Mouse (Mus musculus) midbrain, embryonic 14.5 days (tissue): ENCODE measurements around the gene Kdelr1. TPM values are rescaled to one million over a fixed set of nuclear protein-coding genes. Genes with fewer than 3 reads are reported as not detected.
"Not testable (repeated sequence)": the region's sequence is repeated elsewhere in the genome, so short reads cannot be mapped to it uniquely, and the experiment has no call there.

Experiments used
- ATAC-seq: fragments of 200-750 bp; cut with Nextera tagmentation; 2 replicates; pipeline ENCODE4 v1.8.0; 2017; ENCODE audit warnings: moderate number of reproducible peaks, moderate library complexity; ENCODE audit not compliant: low FRiP score, low TSS enrichment
- DNase-seq: peaks from one replicate; pipeline ENCODE4 v3.0.0-alpha.2; 2015
- H3K27ac ChIP-seq: fragments of 300-500 bp; sonication (generic); replicated peaks from 2 replicates; pipeline ENCODE4 v1.5.1; 2014; ENCODE audit warnings: mild to moderate bottlenecking, low read depth, low read length, moderate library complexity
- H3K27me3 ChIP-seq: fragments of 300-500 bp; sonication (generic); 2 replicates; pipeline ENCODE4 v1.6.1; 2014; ENCODE audit warnings: low read length, control low read depth, mixed read lengths; ENCODE audit not compliant: control insufficient read depth, insufficient read depth
- H3K36me3 ChIP-seq: fragments of 300-500 bp; sonication (generic); 2 replicates; pipeline ENCODE4 v1.6.1; 2014; ENCODE audit warnings: low read length, control low read depth; ENCODE audit not compliant: control insufficient read depth, insufficient read depth
- H3K4me1 ChIP-seq: fragments of 300-500 bp; sonication (generic); 2 replicates; pipeline ENCODE4 v1.6.1; 2014; ENCODE audit warnings: mild to moderate bottlenecking, antibody characterized with exemption, low read length, control low read depth; ENCODE audit not compliant: control insufficient read depth, insufficient read depth
- H3K4me2 ChIP-seq: fragments of 300-500 bp; sonication (generic); 2 replicates; pipeline ENCODE4 v1.6.1; 2014; ENCODE audit warnings: mild to moderate bottlenecking, low read length, moderate library complexity
- H3K4me3 ChIP-seq: fragments of 300-500 bp; sonication (generic); replicated peaks from 2 replicates; pipeline ENCODE4 v1.5.1; 2014; ENCODE audit warnings: low read depth, low read length
- H3K9ac ChIP-seq: fragments of 300-500 bp; sonication (generic); replicated peaks from 2 replicates; pipeline ENCODE4 v1.6.1; 2014; ENCODE audit warnings: mild to moderate bottlenecking, low read length, moderate library complexity
- H3K9me3 ChIP-seq: fragments of 300-500 bp; sonication (generic); 2 replicates; pipeline ENCODE4 v1.6.1; 2016; ENCODE audit warnings: low read length, control low read depth, mixed read lengths; ENCODE audit not compliant: control insufficient read depth
- WGBS: fragments of 180-500 bp; shearing (Covaris S2); extraction: QIAGEN DNeasy Blood & Tissue Kit; methylation state at CpG from one replicate; pipeline ENCODE4 v1.1.7; 2014; 5-methylcytosine and 5-hydroxymethylcytosine counted together
- polyA plus RNA-seq: library from polyadenylated mRNA; unstranded; fragments of >200 nt; fragmentation: Nextera tagmentation; extraction: Ambion mirVana; gene quantifications from 2 replicates; pipeline ENCODE4 v1.2.1, GENCODE M21; 2014

The Kdelr1 gene
- polyA plus RNA-seq, 1 experiment from 2014 or later, result 99.1 TPM

- WGBS, result 50% methylated on average over 4 of the region's 4 CpGs
- H3K27me3 ChIP-seq, H3K4me1 ChIP-seq, H3K36me3 ChIP-seq, H3K9me3 ChIP-seq, H3K27ac ChIP-seq, ATAC-seq: not testable (repeated sequence)
- H3K4me3 ChIP-seq, result peak overlapping the region; percentile 49
- peak overlapping the region; percentile 65; the same call in 1 of the 2 replicates for H3K9ac ChIP-seq
- H3K4me2 ChIP-seq, result peak overlapping the region; percentile 81
- DNase-seq, result peak; percentile 53
Measured at GRCm38 (mm10) chr7:45898125-45898524, 25.6 kb downstream of the Kdelr1 start.

DNA sequence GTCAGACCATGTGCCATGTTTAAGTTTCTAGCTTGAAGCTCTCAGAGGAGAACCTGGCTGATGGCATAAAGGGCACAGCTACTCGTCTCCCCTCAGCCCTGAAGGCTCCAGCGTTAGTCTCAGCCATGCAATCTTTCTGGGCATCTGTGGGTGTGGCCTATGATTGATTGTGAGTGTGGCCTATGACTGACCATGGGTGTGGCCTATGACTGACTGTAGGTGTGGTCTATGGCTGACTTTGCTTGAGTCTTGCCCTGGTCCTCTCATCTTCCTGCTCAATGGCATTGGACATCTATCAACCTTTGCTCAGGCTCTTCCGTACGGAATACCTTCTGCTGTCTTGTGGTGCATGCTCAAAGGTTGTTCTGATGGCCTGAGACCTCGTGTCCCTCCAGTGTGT is 29.0 kb downstream of the Kdelr1 start:
- Histone ChIP-seq H3K4me3 (no peak overlapping the region), H3K27ac (no peak overlapping the region), H3K36me3 (no peaks in the 10 kb centered on the region), H3K9ac (no peak overlapping the region), H3K4me2 (no peak overlapping the region), H3K4me1 (peaks cover 8% of the 10 kb centered on the region), H3K9me3 (no peaks in the 10 kb centered on the region), H3K27me3 (no peaks in the 10 kb centered on the region)
- ATAC-seq (no peak), DNase-seq (no peak)
- WGBS, result 64% methylated on average over 5 of the region's 5 CpGs

- 84% methylated on average over 12 of the region's 12 CpGs for WGBS
- Histone ChIP-seq H3K4me2 (no peak overlapping the region), H3K27ac (0 out of 2 replicates have a peak overlapping the region, but pooled peaks have one; percentile 13), H3K36me3 (no peaks in the 10 kb centered on the region), H3K4me1 (peaks cover 4% of the 10 kb centered on the region), H3K4me3 (no peak overlapping the region), H3K9me3 (no peaks in the 10 kb centered on the region), H3K27me3 (no peaks in the 10 kb centered on the region), H3K9ac (no peak overlapping the region)
- DNase-seq (no peak), ATAC-seq (no peak)
Measured at GRCm38 (mm10) chr7:45902481-45903002, 30.0 kb downstream of the Kdelr1 start.

GRCm38 (mm10) chr7:45906622-45907021 is 34.0 kb downstream of the Kdelr1 start:
- Histone ChIP-seq H3K4me3 (no peak overlapping the region), H3K36me3 (peaks cover 10% of the 10 kb centered on the region; the same call in 1 of the 2 replicates), H3K27ac (no peak overlapping the region), H3K9me3 (no peaks in the 10 kb centered on the region), H3K9ac (no peak overlapping the region), H3K4me1 (no peaks in the 10 kb centered on the region), H3K27me3 (no peaks in the 10 kb centered on the region), H3K4me2 (no peak overlapping the region)
- DNase-seq (no peak), ATAC-seq (no peak)
- WGBS, result 92% methylated on average over 9 of the region's 9 CpGs

- Histone ChIP-seq H3K4me1 (no peaks in the 10 kb centered on the region), H3K9me3 (no peaks in the 10 kb centered on the region), H3K27ac (no peak overlapping the region), H3K4me2 (no peak overlapping the region), H3K36me3 (peaks cover 10% of the 10 kb centered on the region), H3K4me3 (no peak overlapping the region), H3K27me3 (no peaks in the 10 kb centered on the region), H3K9ac (no peak overlapping the region)
- ATAC-seq (no peak), DNase-seq (no peak)
Measured at GRCm38 (mm10) chr7:45908384-45908783, 35.8 kb downstream of the Kdelr1 start.

DNA sequence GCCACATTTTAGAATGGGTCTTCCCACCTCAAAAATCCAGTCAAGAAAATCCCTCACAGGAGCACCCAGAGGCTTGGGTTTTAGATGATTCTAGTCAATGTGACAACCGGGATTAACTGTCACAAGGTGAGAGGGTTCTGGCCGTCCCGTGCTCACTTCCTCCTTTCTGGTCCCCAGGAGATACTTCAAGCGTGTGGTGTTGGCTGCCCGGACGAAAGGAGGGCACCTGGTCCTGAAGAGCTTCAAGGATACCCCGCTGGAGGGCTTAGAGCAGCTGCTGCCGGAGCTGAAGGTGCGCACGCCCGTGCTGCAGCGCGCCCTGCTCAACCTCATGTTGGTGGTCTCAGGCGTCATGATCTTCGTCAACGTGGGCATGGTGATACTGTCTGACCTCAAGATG is 36.6 kb downstream of the Kdelr1 start:
- H3K27me3 ChIP-seq, result no peaks in the 10 kb centered on the region
- WGBS, result 91% methylated on average over 16 of the region's 16 CpGs
- no peak overlapping the region for H3K27ac ChIP-seq
- H3K4me1 ChIP-seq, result no peaks in the 10 kb centered on the region
- DNase-seq, result no peak
- no peak for ATAC-seq
- no peak overlapping the region for H3K9ac ChIP-seq
- H3K4me3 ChIP-seq, result no peak overlapping the region
- no peaks in the 10 kb centered on the region for H3K9me3 ChIP-seq
- no peak overlapping the region for H3K4me2 ChIP-seq
- H3K36me3 ChIP-seq, result peaks cover 10% of the 10 kb centered on the region

DNA sequence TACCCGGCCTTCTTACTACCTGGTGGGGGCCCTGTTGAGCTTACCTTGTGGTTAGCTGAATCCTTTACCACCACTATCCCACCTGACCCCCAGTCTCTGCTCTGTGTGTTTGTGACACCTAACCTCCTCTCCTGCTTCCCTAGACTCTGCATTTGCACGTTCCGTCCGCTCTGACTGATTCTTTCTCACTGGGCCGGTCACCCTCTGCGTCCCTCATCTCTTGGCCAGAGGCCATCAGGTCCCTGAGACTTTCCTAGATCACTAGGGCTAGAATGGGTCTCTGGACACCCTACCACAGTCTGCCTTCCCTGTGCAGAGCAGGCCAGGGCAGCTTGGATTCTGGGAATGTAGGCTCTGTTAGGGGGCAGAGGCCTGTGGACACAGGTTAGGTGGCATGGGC is 41.5 kb downstream of the Kdelr1 start:
- Histone ChIP-seq H3K27me3 (no peaks in the 10 kb centered on the region), H3K4me1 (peaks cover 18% of the 10 kb centered on the region), H3K9ac (no peak overlapping the region), H3K4me3 (no peak overlapping the region), H3K4me2 (no peak overlapping the region), H3K36me3 (peaks cover 10% of the 10 kb centered on the region), H3K27ac (no peak overlapping the region), H3K9me3 (no peaks in the 10 kb centered on the region)
- no peak for DNase-seq
- no peak for ATAC-seq
- 93% methylated on average over 6 of the region's 6 CpGs for WGBS

DNA sequence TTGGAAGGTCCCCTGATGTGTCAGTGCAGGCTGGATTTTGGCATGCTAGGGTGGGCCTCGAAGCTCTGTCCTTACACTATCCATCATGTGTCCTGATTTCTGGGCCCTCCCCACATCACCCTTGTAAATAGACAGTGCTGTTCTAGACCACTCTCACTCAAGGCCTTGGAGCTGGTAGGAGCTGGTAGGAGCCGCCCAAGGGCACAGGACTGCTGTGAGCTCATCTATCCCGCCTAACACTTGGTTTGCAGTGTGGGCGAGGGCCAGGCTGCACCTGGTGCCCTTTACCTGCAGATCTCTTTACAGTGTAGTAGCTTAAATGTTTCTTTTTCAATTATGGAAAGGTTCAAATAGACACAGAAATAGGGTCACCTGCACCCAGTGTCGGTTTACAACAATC is 42.4 kb downstream of the Kdelr1 start:
- H3K4me2 ChIP-seq, result no peak overlapping the region
- no peaks in the 10 kb centered on the region for H3K27me3 ChIP-seq
- peaks cover under 1% of the 10 kb centered on the region; the same call in 1 of the 2 replicates for H3K36me3 ChIP-seq
- no peaks in the 10 kb centered on the region for H3K9me3 ChIP-seq
- ATAC-seq (no peak), DNase-seq (no peak)
- H3K9ac ChIP-seq, result no peak overlapping the region
- WGBS, result 86% methylated on average over 5 of the region's 5 CpGs
- peaks cover 18% of the 10 kb centered on the region for H3K4me1 ChIP-seq
- H3K4me3 ChIP-seq, result no peak overlapping the region
- no peak overlapping the region for H3K27ac ChIP-seq
